Comparison of ENCODE assay signal across 8 mouse cellular contexts in the genomic region with DNA sequence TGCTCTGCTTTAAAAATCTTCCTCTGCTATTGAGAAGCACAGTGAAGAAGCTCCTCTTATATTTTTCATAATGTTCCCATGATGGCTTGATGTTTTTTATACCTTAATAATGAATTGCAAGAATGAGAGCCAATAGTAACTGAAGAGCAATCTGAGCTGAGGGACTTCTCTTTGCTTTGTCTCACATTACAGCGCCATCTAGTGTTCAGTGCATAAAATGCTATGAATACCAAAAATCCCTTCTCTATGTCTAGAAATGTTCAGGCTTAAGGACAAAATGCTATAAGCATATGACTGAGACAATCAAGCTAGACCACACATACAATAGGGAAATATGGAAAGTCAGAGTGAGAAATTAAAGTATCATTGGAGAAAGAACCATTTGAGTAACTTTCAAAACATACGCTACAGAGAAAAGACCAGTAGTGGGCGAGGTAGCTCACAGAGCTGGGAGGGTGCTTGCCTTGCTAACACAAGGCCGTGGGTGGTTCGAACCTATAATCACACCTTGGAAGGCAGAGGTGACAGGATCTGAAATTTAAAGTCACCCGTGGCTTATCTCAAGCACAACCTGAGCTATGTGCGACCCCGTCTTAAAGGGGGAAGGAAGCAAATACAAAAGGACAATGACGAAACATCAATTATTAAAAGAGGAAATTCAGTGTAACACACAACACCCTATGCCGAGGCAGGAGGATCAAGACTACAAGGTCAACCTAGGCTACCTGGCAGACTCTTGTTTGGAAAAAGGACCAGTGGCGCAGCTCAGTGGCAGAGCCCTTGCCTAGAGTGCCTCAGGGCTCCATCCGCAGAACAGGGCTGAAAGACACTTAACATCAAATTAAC. TPM values are rescaled to one million over a fixed set of nuclear protein-coding genes. Genes with fewer than 3 reads are reported as not detected.
DNase-seq lines count a peak whose midpoint lies in the region; ATAC-seq lines count a peak whose summit lies in the region.

No protein-coding gene starts in this region.

- peak; percentile 96 for ATAC-seq in megakaryocyte, adult 5-6 weeks (ENCODE audit: poor library complexity, severe bottlenecking)

- DNase-seq in heart, adult 18-20 months, result peak; percentile 11 to 58
- no peak for DNase-seq in heart, adult 11 months
- peak; percentile 2 to 22 for DNase-seq in spleen, postnatal 36 days (ENCODE audit: low spot score in 2 of 2)
- no peak for DNase-seq in spleen, postnatal 14 days (ENCODE audit: low spot score in 2 of 2)
- peak; percentile 76 for DNase-seq in embryo, embryonic 10.5 days (ENCODE audit: low spot score)
- DNase-seq in gastrocnemius, adult 8-10 months (ENCODE audit: low spot score in 2 of 2), result no peak
- DNase-seq in adrenal gland, adult 8-10 months, result no peak

RNA-seq across cellular contexts. Expression of a gene that starts 11.9 kb away (rescaled TPM):
- total RNA-seq in heart, adult 18-20 months (2021), result not detected
- not detected in 2 replicates for total RNA-seq in megakaryocyte, adult 5-6 weeks (2015)
- not detected in 2 replicates for total RNA-seq in megakaryocyte, adult 5-6 weeks (2017)
- not detected for total RNA-seq in gastrocnemius, adult 8-10 months (2022)
- total RNA-seq in adrenal gland, adult 8-10 months (2022), result not detected

RNA-seq across cellular contexts. Expression of a gene that starts 20.5 kb away (rescaled TPM):
- 1 to 10 TPM; 8.8 to 9.1 TPM for total RNA-seq in heart, adult 18-20 months (2021)
- 9.1 and 10.1 TPM in 2 replicates for total RNA-seq in megakaryocyte, adult 5-6 weeks (2015)
- 8.5 and 9.6 TPM in 2 replicates for total RNA-seq in megakaryocyte, adult 5-6 weeks (2017)
- 1 to 10 TPM; 2.3 to 6.2 (median 3.2) TPM for total RNA-seq in gastrocnemius, adult 8-10 months (2022)
- 10 to 100 TPM; 11.0 to 17.2 (median 15.6) TPM for total RNA-seq in adrenal gland, adult 8-10 months (2022)

RNA-seq across cellular contexts. Expression of a gene that starts 27.7 kb away (rescaled TPM):
- total RNA-seq in heart, adult 18-20 months (2021), result 10 to 100 TPM; 15.4 to 17.6 TPM
- 22.6 and 24.1 TPM in 2 replicates for total RNA-seq in megakaryocyte, adult 5-6 weeks (2015)
- 31.0 and 36.0 TPM in 2 replicates for total RNA-seq in megakaryocyte, adult 5-6 weeks (2017)
- total RNA-seq in gastrocnemius, adult 8-10 months (2022), result 1 to 10 TPM; 3.6 to 6.2 (median 4.4) TPM
- total RNA-seq in adrenal gland, adult 8-10 months (2022), result 10 to 100 TPM; 52.5 to 88.6 (median 72.3) TPM

RNA-seq across cellular contexts. Expression of a gene that starts 39.8 kb away (rescaled TPM):
- total RNA-seq in heart, adult 18-20 months (2021), result 1 to 10 TPM; 4.8 to 7.0 TPM
- 48.5 and 51.5 TPM in 2 replicates for total RNA-seq in megakaryocyte, adult 5-6 weeks (2015)
- total RNA-seq in megakaryocyte, adult 5-6 weeks (2017), result 14.9 and 19.2 TPM in 2 replicates
- 1 to 10 TPM; 5.8 to 8.5 (median 6.9) TPM for total RNA-seq in gastrocnemius, adult 8-10 months (2022)
- 10 to 100 TPM; 11.3 to 16.9 (median 14.2) TPM for total RNA-seq in adrenal gland, adult 8-10 months (2022)

Comparison
In these comparisons a context has a peak if more than half of its experiments do, and no peak if none do; other contexts are left out.
1. DNase-seq: peak in heart, adult 18-20 months (2 of 2), spleen, postnatal 36 days (2 of 2) and embryo, embryonic 10.5 days (single experiment); none in heart, adult 11 months (single experiment), spleen, postnatal 14 days (0 of 2), gastrocnemius, adult 8-10 months (0 of 2) and adrenal gland, adult 8-10 months (single experiment).